Mouse (Mus musculus) liver, adult 2 months (tissue): ENCODE measurements around the gene Btnl4.
"Not testable (repeated sequence)": the region's sequence is repeated elsewhere in the genome, so short reads cannot be mapped to it uniquely, and the experiment has no call there.

Source experiments
- CTCF ChIP-seq: fragments of 200-500 bp; IDR thresholded peaks from 2 replicates; pipeline ENCODE4 v1.5.1; 2011; ENCODE audit warnings: low read depth, low read length, control low read depth
- POLR2A ChIP-seq: fragments of 200-500 bp; IDR thresholded peaks from 2 replicates; pipeline ENCODE4 v1.6.1; 2011; ENCODE audit warnings: low read length, control low read depth; ENCODE audit not compliant: insufficient read depth; ENCODE audit errors: extremely low read depth

- not testable (repeated sequence) for TF ChIP-seq POLR2A, CTCF
Observed at GRCm38 (mm10) chr17:34497319-34497718, 20.2 kb upstream of the Btnl4 start.
